Mouse (Mus musculus): ENCODE measurements around the gene Gopc. TPM values are rescaled to one million over a fixed set of nuclear protein-coding genes. Genes with fewer than 3 reads are reported as not detected.
"Not testable (repeated sequence)": the region's sequence is repeated elsewhere in the genome, so short reads cannot be mapped to it uniquely, and the experiment has no call there.

Gopc gene
- polyA plus RNA-seq, 1 experiment from 2014 or later: 19.0 TPM

DNA sequence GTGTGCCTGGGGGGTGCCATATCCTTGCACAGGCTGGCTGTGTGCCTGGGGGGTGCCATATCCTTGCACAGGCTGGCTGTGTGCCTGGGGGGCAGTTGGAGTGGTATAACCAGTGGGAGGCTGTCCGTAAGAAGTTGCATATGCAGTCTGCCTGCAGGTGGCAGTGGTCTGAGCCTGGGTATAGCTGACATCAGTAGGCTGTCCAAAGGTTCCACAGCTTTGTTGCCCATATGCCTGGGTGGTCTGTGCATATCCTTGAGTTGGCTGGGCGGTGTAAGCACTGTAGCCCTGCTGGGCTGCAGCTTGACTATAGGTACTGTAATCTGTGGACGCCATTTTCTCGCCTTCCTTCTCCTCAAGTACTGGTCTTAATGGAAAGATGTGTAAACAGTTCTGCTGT is 38.6 kb downstream of the Gopc start:
- H3K4me2 ChIP-seq (replicated peaks; ENCODE audit: low read depth, low read length); H3K27ac ChIP-seq (ENCODE audit: low read depth, low read length); ATAC-seq (ENCODE audit: low FRiP score, low TSS enrichment); H3K27me3 ChIP-seq (ENCODE audit: control insufficient read depth, insufficient read depth, low read length); H3K9me3 ChIP-seq (ENCODE audit: control insufficient read depth, low read length); H3K4me1 ChIP-seq (ENCODE audit: control insufficient read depth, insufficient read depth, low read length); H3K4me3 ChIP-seq (ENCODE audit: low read length); H3K9ac ChIP-seq (ENCODE audit: low read depth, low read length): not testable (repeated sequence)
- H3K36me3 ChIP-seq (ENCODE audit: control insufficient read depth, insufficient read depth, low read length): peaks cover 51% of the 10 kb centered on the region
- 96% methylated on average over 4 of the region's 4 CpGs for WGBS

DNA sequence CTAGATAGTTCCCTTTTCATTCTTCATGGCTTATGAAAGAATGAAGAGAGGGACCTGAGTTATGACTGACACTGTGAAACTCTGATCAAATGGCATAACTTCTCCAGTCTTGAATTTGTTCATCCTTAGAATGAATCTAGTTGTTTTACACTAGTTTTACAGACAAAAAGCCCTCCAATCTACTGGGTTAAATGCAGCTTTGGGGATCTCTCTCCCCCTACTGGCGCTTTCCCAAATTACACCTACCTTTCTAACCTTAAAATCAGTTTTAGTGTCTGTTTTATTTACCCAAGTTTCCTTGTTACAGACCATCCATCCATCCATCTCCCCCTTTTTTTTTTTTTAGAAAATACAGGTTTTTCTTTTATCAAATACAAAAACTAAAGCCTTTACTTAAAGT is 50.9 kb downstream of the Gopc start:
- WGBS: 6% methylated on average over 1 of the region's 1 CpGs

DNA sequence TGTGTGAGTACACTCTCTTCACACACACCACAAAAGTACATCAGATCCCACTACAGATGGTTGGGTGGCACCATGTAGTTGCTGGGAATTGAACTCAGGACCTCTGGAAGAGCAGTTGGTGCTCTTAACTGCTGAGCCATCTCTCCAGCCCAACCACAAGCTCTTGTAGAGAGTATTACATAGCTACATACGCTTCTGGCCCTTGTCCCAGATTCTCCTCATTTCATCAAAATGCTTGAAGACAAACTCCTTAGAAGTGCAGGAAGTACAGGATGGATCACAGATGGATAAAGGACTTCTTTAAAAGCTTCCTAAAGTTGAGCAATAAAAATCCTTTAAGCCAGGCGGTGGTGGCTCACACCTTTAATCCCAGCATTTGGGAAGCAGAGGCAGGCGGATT is 60.0 kb downstream of the Gopc start:
- Histone ChIP-seq H3K9me3 (ENCODE audit: control insufficient read depth, low read length) (no peaks in the 10 kb centered on the region), H3K36me3 (ENCODE audit: control insufficient read depth, insufficient read depth, low read length) (peaks cover 13% of the 10 kb centered on the region), H3K27me3 (ENCODE audit: control insufficient read depth, insufficient read depth, low read length) (no peaks in the 10 kb centered on the region), H3K9ac (ENCODE audit: low read depth, low read length) (no peak overlapping the region), H3K4me1 (ENCODE audit: control insufficient read depth, insufficient read depth, low read length) (no peaks in the 10 kb centered on the region), H3K27ac (ENCODE audit: low read depth, low read length) (no peak overlapping the region), H3K4me2 (replicated peaks; ENCODE audit: low read depth, low read length) (no peak overlapping the region), H3K4me3 (ENCODE audit: low read length) (no peak overlapping the region)
- no peak for ATAC-seq (ENCODE audit: low FRiP score, low TSS enrichment)
- 95% methylated on average over 3 of the region's 3 CpGs for WGBS

More for the DNA sequence above, 50.9 kb downstream of the Gopc start:
- Histone ChIP-seq H3K27ac (ENCODE audit: low read depth, low read length) (no peak overlapping the region), H3K9me3 (ENCODE audit: control insufficient read depth, low read length) (no peaks in the 10 kb centered on the region), H3K9ac (ENCODE audit: low read depth, low read length) (no peak overlapping the region), H3K27me3 (ENCODE audit: control insufficient read depth, insufficient read depth, low read length) (no peaks in the 10 kb centered on the region), H3K4me1 (ENCODE audit: control insufficient read depth, insufficient read depth, low read length) (no peaks in the 10 kb centered on the region), H3K36me3 (ENCODE audit: control insufficient read depth, insufficient read depth, low read length) (no peaks in the 10 kb centered on the region), H3K4me3 (ENCODE audit: low read length) (no peak overlapping the region), H3K4me2 (replicated peaks; ENCODE audit: low read depth, low read length) (no peak overlapping the region)
- ATAC-seq (ENCODE audit: low FRiP score, low TSS enrichment): no peak

DNA sequence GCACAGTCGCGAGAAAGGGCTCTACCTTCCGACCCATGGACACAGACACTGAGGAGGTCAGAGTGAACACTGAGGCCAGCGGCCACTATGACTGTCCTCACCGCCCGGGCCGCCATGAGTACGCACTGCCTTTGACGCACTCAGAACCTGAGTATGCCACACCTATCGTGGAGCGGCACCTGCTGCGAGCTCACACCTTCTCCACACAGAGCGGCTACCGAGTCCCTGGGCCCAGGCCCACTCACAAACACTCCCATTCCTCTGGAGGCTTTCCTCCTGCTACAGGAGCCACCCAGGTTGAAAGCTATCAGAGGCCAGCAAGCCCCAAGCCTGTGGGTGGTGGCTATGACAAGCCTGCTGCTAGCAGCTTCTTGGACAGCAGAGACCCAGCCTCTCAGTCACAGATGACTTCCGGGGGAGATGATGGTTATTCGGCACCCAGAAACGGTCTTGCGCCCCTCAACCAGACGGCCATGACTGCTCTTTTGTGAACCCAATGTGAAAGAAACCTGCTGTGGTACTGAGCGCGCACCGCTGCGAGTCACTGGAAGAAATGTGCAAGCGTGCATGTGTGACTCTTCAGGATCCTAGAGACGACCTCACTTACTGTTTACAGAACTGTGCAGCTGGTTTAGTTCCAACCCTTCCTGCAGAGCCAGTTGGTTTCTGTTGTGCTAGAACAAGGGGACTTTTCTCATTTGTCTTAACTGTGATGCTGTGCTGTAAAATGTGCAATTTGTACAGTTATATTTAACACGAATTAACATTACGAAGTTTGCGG is 62.2 kb downstream of the Gopc start:
- peaks cover 20% of the 10 kb centered on the region for H3K36me3 ChIP-seq (ENCODE audit: control insufficient read depth, insufficient read depth, low read length)
- ATAC-seq (ENCODE audit: low FRiP score, low TSS enrichment): no peak
- H3K9ac ChIP-seq (ENCODE audit: low read depth, low read length): no peak overlapping the region
- WGBS: 93% methylated on average over 28 of the region's 28 CpGs
- no peaks in the 10 kb centered on the region for H3K9me3 ChIP-seq (ENCODE audit: control insufficient read depth, low read length)
- H3K4me3 ChIP-seq (ENCODE audit: low read length): no peak overlapping the region
- no peak overlapping the region for H3K27ac ChIP-seq (ENCODE audit: low read depth, low read length)
- H3K4me1 ChIP-seq (ENCODE audit: control insufficient read depth, insufficient read depth, low read length): no peaks in the 10 kb centered on the region
- no peaks in the 10 kb centered on the region for H3K27me3 ChIP-seq (ENCODE audit: control insufficient read depth, insufficient read depth, low read length)
- H3K4me2 ChIP-seq (replicated peaks; ENCODE audit: low read depth, low read length): no peak overlapping the region

DNA sequence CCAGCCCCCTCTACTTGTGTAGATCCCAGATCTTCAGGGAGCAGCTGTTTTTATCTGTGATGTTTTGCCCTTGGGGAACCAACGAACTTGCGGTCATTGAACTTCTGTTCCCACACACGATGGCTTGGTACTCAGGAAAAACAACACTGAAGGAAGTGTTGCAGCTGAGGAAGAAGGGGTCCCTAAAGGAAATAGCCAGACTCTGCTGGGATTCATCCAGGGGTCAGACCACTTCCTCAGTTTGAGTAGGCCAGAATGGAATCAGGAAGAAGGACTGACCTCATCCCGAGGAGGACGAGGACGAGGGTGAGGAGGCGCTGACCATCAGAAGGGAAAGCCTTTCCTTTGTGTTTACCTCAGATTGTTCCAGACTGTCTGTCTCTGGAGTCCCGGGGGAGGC is 72.7 kb downstream of the Gopc start:
- Histone ChIP-seq H3K9me3 (ENCODE audit: control insufficient read depth, low read length) (no peaks in the 10 kb centered on the region), H3K27ac (ENCODE audit: low read depth, low read length) (no peak overlapping the region), H3K4me1 (ENCODE audit: control insufficient read depth, insufficient read depth, low read length) (no peaks in the 10 kb centered on the region), H3K9ac (ENCODE audit: low read depth, low read length) (no peak overlapping the region), H3K4me2 (replicated peaks; ENCODE audit: low read depth, low read length) (no peak overlapping the region), H3K36me3 (ENCODE audit: control insufficient read depth, insufficient read depth, low read length) (peaks cover 19% of the 10 kb centered on the region; the same call in 1 of the 2 replicates), H3K27me3 (ENCODE audit: control insufficient read depth, insufficient read depth, low read length) (no peaks in the 10 kb centered on the region), H3K4me3 (ENCODE audit: low read length) (no peak overlapping the region)
- ATAC-seq (ENCODE audit: low FRiP score, low TSS enrichment): 0 out of 2 replicates have a peak, but pooled peaks have one; percentile 43
- WGBS: 62% methylated on average over 8 of the region's 8 CpGs

DNA sequence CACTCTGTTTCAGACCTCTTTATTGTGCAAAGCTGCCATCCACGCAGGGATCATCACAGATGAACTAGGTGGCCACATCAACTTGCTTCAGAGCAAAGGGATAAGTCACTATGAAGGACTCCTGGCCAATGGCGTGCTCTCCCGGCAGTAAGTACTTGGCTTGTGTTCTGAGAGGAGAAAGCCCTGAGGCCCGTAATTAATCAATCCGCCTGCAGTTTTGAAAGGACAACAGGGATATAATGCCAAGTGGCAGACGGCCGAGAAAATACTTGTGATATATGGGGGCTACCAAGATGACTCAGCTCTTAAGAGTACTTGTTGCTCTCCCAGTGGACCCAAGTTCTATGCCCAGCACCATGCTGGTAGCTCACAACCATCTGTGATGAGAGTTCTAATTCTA is 77.3 kb downstream of the Gopc start:
- H3K4me2 ChIP-seq (replicated peaks; ENCODE audit: low read depth, low read length): no peak overlapping the region
- 65% methylated on average over 7 of the region's 7 CpGs for WGBS
- H3K4me3 ChIP-seq (ENCODE audit: low read length): no peak overlapping the region
- H3K4me1 ChIP-seq (ENCODE audit: control insufficient read depth, insufficient read depth, low read length): no peaks in the 10 kb centered on the region
- no peak for ATAC-seq (ENCODE audit: low FRiP score, low TSS enrichment)
- no peak overlapping the region for H3K9ac ChIP-seq (ENCODE audit: low read depth, low read length)
- no peaks in the 10 kb centered on the region for H3K27me3 ChIP-seq (ENCODE audit: control insufficient read depth, insufficient read depth, low read length)
- no peak overlapping the region for H3K27ac ChIP-seq (ENCODE audit: low read depth, low read length)
- H3K9me3 ChIP-seq (ENCODE audit: control insufficient read depth, low read length): no peaks in the 10 kb centered on the region
- peaks cover 2% of the 10 kb centered on the region; the same call in 1 of the 2 replicates for H3K36me3 ChIP-seq (ENCODE audit: control insufficient read depth, insufficient read depth, low read length)

DNA sequence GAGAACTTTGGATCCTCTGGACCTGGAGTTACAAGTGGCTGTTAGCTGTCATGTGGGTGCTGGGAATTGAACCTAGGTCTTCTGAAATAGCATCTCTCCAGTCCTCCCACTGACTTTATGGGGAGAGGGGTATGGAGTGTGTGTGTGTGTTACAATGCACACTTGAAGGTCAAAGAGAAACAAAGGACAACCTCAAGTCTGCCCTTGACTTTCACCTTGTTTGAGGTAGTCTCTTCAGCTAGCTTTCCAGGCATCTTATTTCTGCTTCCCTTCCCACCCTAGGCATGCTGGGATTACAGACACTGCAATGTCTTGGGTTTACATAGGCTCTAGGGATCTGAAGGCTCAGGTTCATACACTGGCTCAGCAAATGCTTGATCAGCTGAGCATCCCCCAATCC is 79.7 kb downstream of the Gopc start:
- Histone ChIP-seq H3K4me1 (ENCODE audit: control insufficient read depth, insufficient read depth, low read length) (no peaks in the 10 kb centered on the region), H3K4me3 (ENCODE audit: low read length) (no peak overlapping the region), H3K4me2 (replicated peaks; ENCODE audit: low read depth, low read length) (no peak overlapping the region), H3K9ac (ENCODE audit: low read depth, low read length) (no peak overlapping the region), H3K27ac (ENCODE audit: low read depth, low read length) (no peak overlapping the region), H3K9me3 (ENCODE audit: control insufficient read depth, low read length) (no peaks in the 10 kb centered on the region), H3K36me3 (ENCODE audit: control insufficient read depth, insufficient read depth, low read length) (peaks cover 2% of the 10 kb centered on the region; the same call in 1 of the 2 replicates), H3K27me3 (ENCODE audit: control insufficient read depth, insufficient read depth, low read length) (no peaks in the 10 kb centered on the region)
- ATAC-seq (ENCODE audit: low FRiP score, low TSS enrichment): no peak

DNA sequence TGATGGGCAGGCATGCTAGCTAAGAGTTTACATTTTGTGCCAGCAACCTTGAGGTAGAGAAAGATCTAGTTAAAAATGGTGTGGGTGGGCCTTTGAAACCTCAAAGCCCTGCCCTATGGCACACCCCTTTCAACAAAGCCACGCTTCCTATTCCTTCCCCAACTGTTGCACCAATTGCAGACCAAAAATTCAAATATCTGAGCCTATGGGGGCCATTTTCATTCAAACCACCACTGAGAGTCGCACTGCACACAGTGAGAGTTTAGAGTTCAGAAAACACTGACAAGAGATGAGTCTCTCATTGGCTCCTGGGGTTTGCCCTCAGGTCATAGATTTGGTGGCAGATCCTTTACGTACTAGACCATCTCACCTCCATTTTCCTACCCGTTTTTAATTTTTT is 80.2 kb downstream of the Gopc start:
- no peak overlapping the region for H3K4me3 ChIP-seq (ENCODE audit: low read length)
- no peak overlapping the region for H3K4me2 ChIP-seq (replicated peaks; ENCODE audit: low read depth, low read length)
- H3K36me3 ChIP-seq (ENCODE audit: control insufficient read depth, insufficient read depth, low read length): peaks cover 2% of the 10 kb centered on the region; the same call in 1 of the 2 replicates
- no peaks in the 10 kb centered on the region for H3K27me3 ChIP-seq (ENCODE audit: control insufficient read depth, insufficient read depth, low read length)
- 95% methylated on average over 4 of the region's 4 CpGs for WGBS
- no peaks in the 10 kb centered on the region for H3K9me3 ChIP-seq (ENCODE audit: control insufficient read depth, low read length)
- ATAC-seq (ENCODE audit: low FRiP score, low TSS enrichment): no peak
- H3K27ac ChIP-seq (ENCODE audit: low read depth, low read length): no peak overlapping the region
- H3K9ac ChIP-seq (ENCODE audit: low read depth, low read length): no peak overlapping the region
- H3K4me1 ChIP-seq (ENCODE audit: control insufficient read depth, insufficient read depth, low read length): no peaks in the 10 kb centered on the region

DNA sequence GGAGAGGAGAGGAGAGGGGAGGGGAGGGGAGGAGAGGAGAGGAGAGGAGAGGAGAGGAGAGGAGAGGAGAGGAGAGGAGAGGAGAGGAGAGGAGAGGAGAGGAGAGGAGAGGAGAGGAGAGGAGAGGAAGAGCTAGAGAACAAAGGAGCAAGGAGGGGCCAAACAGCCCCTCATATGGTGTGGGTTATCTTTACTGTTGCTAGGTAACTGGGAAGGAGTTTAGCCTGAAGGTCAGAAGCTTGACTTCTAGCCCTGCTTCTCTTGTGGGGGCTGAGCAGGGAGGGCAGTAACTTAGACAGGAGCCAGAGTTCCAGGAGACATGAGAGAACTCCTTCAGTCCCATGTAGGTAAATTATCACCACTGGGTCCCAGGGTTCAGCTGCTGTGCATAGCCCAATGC is 83.4 kb downstream of the Gopc start:
- ATAC-seq (ENCODE audit: low FRiP score, low TSS enrichment): 0 out of 2 replicates have a peak, but pooled peaks have one; percentile 28
- H3K27ac ChIP-seq (ENCODE audit: low read depth, low read length): not testable (repeated sequence)

More for the DNA sequence above, 83.4 kb downstream of the Gopc start:
- not testable (repeated sequence) for H3K36me3 ChIP-seq (ENCODE audit: control insufficient read depth, insufficient read depth, low read length); H3K4me3 ChIP-seq (ENCODE audit: low read length); H3K4me2 ChIP-seq (replicated peaks; ENCODE audit: low read depth, low read length); H3K9me3 ChIP-seq (ENCODE audit: control insufficient read depth, low read length); H3K9ac ChIP-seq (ENCODE audit: low read depth, low read length); H3K4me1 ChIP-seq (ENCODE audit: control insufficient read depth, insufficient read depth, low read length); H3K27me3 ChIP-seq (ENCODE audit: control insufficient read depth, insufficient read depth, low read length)

All from kidney, embryonic 14.5 days (tissue).